Mouse (Mus musculus) brain, adult 2 months (tissue): ENCODE data around the gene Serpinb3b.
"Not testable (repeated sequence)": the region's sequence is repeated elsewhere in the genome, so short reads cannot be mapped to it uniquely, and the experiment has no call there.

Source experiments
- DNase-seq: peaks from one replicate; pipeline ENCODE4 v3.0.0; 2011; ENCODE audit warnings: low read depth, low spot score

Serpinb3b gene

DNA sequence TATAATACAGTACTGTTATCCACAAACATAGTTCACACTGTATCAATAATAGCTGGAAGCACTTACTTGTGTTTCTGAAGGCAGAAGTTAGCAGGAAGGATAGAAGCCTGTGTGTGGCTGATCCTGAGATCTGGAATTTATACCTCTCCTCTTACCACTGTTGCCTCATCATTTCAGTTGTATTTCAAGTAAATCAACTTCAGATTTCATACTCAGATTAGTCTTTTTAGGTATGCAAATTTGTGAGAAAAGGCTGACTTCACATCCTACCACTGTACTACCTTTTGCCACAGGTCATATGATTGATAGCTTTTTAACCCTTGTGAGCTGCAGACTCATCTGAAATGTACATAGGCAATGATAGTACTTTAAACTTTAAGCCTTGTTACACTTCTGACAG lies at the start of gene Serpinb3b, which contains the start of gene Serpinb3c:
Gene Serpinb3b (minus strand): TSS at position 101 of the 400 bp plus-strand sequence.
Gene Serpinb3c (minus strand): TSS at position 111 of the 400 bp plus-strand sequence.
- not testable (repeated sequence) for DNase-seq

DNA sequence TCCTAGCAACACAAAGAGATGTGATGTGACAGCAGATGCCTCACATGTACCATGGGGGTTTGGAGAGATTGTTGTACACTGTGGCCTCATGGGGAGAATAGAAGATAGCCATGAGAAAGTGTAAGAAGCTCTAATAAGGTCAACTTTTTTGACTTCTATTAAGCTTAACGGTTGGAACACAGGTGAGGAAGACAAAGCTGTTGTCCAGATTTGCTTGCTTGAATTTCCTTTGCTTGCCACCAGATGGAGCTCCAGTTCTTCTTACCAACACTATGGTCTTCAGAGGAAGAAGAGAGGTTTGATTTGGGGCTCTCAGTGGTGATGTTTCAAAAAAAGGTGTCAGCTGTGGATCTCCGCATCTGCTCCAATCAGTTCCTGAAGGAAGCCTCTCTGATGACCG lies 35.0 kb downstream of the Serpinb3b start:
- peak; percentile 7 for DNase-seq

DNA sequence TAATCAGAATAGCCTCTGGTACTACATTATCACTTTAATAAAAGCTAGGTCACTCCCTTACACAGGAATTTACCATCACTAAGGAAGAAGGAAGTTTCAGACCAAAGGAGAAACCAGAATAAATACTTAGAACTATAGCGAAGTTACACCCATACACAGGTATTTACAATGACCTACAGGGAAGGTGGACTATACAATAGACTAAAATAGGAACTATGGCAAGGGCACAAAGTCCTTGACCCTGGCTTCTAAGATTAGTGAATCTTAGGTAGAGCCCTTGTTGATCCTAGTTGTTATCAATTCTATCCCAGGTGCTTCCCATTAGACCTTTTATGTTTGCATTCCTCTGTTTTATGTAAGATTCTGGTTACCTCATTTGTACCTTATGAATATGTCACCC lies 60.9 kb downstream of the Serpinb3b start:
- not testable (repeated sequence) for DNase-seq

DNA sequence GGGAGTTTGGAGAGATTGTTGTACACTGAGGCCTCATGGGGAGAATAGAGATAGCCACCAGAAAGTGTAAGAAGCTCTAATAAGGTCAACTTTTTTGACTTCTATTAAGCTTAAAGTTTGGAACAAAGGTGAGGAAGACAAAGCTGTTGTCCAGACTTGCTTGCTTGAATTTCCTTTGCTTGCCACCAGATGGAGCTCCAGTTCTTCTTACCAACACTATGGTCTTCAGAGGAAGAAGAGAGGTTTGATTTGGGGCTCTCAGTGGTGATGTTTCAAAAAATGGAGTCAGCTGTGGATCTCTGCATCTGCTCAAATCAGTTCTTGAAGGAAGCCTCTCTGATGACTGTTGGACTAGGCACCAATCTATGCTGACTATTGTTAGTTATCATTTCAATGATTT lies 150.7 kb downstream of the Serpinb3b start:
- not testable (repeated sequence) for DNase-seq
